Mouse (Mus musculus): Measurements from ENCODE around the gene Gm28372. TPM values are rescaled to one million over a fixed set of nuclear protein-coding genes. Genes with fewer than 3 reads are reported as not detected.

Gm28372 gene
- polyA plus RNA-seq, 1 experiment from 2014 or later = not detected

GRCm38 (mm10) chr2:130424126-130424853 is 19.3 kb downstream of the Gm28372 start, which contains the start of the genes Vps16 and Pced1a:
Gene Vps16 (plus strand): TSS chr2:130424339.
Gene Pced1a (minus strand): TSS chr2:130424701.
- Histone ChIP-seq H3K4me1 (ENCODE audit: control insufficient read depth, insufficient read depth, low read length) (peaks cover 13% of the 10 kb centered on the region), H3K9ac (ENCODE audit: low read length) (peak within 1 kb of the TSS; percentile 92), H3K27ac (ENCODE audit: low read length) (peak within 1 kb of the TSS; percentile 90), H3K4me2 (ENCODE audit: low read depth, low read length) (peak within 1 kb of the TSS; percentile 81), H3K27me3 (ENCODE audit: control insufficient read depth, insufficient read depth, low read length) (no peaks in the 10 kb centered on the region), H3K9me3 (replicated peaks; ENCODE audit: control insufficient read depth, low read length) (no peaks in the 10 kb centered on the region), H3K4me3 (ENCODE audit: low read length) (peak within 1 kb of the TSS; percentile 96), H3K36me3 (ENCODE audit: control insufficient read depth, insufficient read depth) (peaks cover 2% of the 10 kb centered on the region; the same call in 1 of the 2 replicates)
- peak; percentile 94 for ATAC-seq (replicated peaks; ENCODE audit: extremely low read depth, insufficient read depth, low FRiP score)
- WGBS = under 1% methylated on average over 58 of the region's 58 CpGs

DNA sequence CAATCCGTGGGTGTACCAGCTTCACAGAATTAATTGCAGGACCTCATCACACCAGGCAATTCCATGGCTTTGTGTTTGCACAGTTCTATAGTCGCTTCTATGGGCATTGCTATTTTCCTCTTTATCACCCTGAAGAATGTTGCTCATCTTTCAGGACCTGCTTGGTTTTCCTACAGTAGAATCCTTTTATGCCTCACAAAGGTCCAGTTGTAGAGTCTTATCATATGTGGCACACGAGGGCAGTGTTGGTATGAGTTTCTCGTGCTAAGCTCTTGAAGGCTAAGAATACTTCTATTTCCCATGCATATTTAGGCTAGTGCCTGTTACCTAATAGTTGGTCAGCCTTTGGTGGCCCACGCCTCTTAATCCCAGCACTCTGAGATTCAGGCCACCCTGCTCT is 20.1 kb downstream of the Gm28372 start:
- peak overlapping the region; percentile 81 for H3K4me2 ChIP-seq (ENCODE audit: low read depth, low read length)
- H3K4me3 ChIP-seq (ENCODE audit: low read length) = peak overlapping the region; percentile 96
- peak overlapping the region; percentile 90 for H3K27ac ChIP-seq (ENCODE audit: low read length)
- peaks cover 2% of the 10 kb centered on the region; the same call in 1 of the 2 replicates for H3K36me3 ChIP-seq (ENCODE audit: control insufficient read depth, insufficient read depth)
- no peaks in the 10 kb centered on the region for H3K27me3 ChIP-seq (ENCODE audit: control insufficient read depth, insufficient read depth, low read length)
- H3K9ac ChIP-seq (ENCODE audit: low read length) = peak overlapping the region; percentile 92
- 28% methylated on average over 5 of the region's 5 CpGs for WGBS
- H3K4me1 ChIP-seq (ENCODE audit: control insufficient read depth, insufficient read depth, low read length) = peaks cover 15% of the 10 kb centered on the region
- no peaks in the 10 kb centered on the region for H3K9me3 ChIP-seq (replicated peaks; ENCODE audit: control insufficient read depth, low read length)
- ATAC-seq (replicated peaks; ENCODE audit: extremely low read depth, insufficient read depth, low FRiP score) = no peak

DNA sequence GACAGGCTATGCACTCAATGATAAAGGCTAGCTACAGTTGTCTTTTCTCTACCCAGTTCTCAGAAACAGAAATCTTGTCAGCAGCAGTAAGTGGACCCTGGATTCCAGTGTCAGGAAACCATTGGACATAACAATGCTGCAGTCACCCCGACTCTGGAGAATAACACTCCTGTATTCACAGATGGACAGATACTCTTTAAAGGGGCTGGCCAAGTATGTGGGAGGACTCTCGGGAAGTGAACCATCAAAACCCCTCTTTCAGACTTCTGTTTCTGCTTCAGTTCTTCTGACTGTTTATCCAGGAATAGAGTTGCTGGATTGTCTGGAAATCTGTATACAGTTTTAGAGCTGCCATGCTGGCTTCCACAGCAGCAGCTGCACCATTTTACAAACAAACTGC is 24.8 kb downstream of the Gm28372 start:
- WGBS = 44% methylated on average over 2 of the region's 2 CpGs
- Histone ChIP-seq H3K36me3 (ENCODE audit: control insufficient read depth, insufficient read depth) (peaks cover 6% of the 10 kb centered on the region; the same call in 1 of the 2 replicates), H3K4me3 (ENCODE audit: low read length) (no peak overlapping the region), H3K27ac (ENCODE audit: low read length) (no peak overlapping the region), H3K4me1 (ENCODE audit: control insufficient read depth, insufficient read depth, low read length) (peaks cover 16% of the 10 kb centered on the region), H3K4me2 (ENCODE audit: low read depth, low read length) (no peak overlapping the region), H3K9me3 (replicated peaks; ENCODE audit: control insufficient read depth, low read length) (no peaks in the 10 kb centered on the region), H3K27me3 (ENCODE audit: control insufficient read depth, insufficient read depth, low read length) (no peaks in the 10 kb centered on the region), H3K9ac (ENCODE audit: low read length) (no peak overlapping the region)
- no peak for ATAC-seq (replicated peaks; ENCODE audit: extremely low read depth, insufficient read depth, low FRiP score)

- Histone ChIP-seq H3K4me2 (ENCODE audit: low read depth, low read length) (no peak overlapping the region), H3K27ac (ENCODE audit: low read length) (no peak overlapping the region), H3K9ac (ENCODE audit: low read length) (no peak overlapping the region; the same call in 1 of the 2 replicates), H3K9me3 (replicated peaks; ENCODE audit: control insufficient read depth, low read length) (no peaks in the 10 kb centered on the region), H3K27me3 (ENCODE audit: control insufficient read depth, insufficient read depth, low read length) (no peaks in the 10 kb centered on the region), H3K4me1 (ENCODE audit: control insufficient read depth, insufficient read depth, low read length) (peaks cover 10% of the 10 kb centered on the region), H3K4me3 (ENCODE audit: low read length) (no peak overlapping the region), H3K36me3 (ENCODE audit: control insufficient read depth, insufficient read depth) (peaks cover 6% of the 10 kb centered on the region; the same call in 1 of the 2 replicates)
- ATAC-seq (replicated peaks; ENCODE audit: extremely low read depth, insufficient read depth, low FRiP score) = no peak
- 55% methylated on average over 3 of the region's 3 CpGs for WGBS
These were observed 25.4 kb downstream of the Gm28372 start for GRCm38 (mm10) chr2:130430484-130430883.

DNA sequence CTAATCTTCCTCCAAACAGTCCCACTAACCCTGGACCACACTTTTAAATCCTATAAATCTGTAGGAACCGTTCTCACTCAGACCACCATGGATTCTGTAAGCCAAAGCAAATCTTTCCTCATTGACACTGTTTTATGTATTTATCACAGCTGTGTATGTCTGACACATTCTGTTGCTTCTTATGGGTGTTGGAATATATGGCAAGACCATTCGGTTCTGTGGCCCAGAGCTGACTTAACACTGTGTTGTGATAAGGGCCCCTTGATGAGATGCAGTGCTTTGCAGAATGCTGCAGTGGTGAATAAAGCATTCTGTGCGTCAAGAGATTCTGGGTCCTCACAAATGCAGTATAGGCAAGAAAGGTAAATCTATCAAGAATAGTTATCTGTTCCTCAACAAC is 27.1 kb downstream of the Gm28372 start:
- Histone ChIP-seq H3K4me1 (ENCODE audit: control insufficient read depth, insufficient read depth, low read length) (peaks cover 9% of the 10 kb centered on the region; the same call in 1 of the 2 replicates), H3K27ac (ENCODE audit: low read length) (no peak overlapping the region), H3K4me2 (ENCODE audit: low read depth, low read length) (no peak overlapping the region), H3K27me3 (ENCODE audit: control insufficient read depth, insufficient read depth, low read length) (no peaks in the 10 kb centered on the region), H3K9ac (ENCODE audit: low read length) (no peak overlapping the region), H3K36me3 (ENCODE audit: control insufficient read depth, insufficient read depth) (peaks cover 6% of the 10 kb centered on the region; the same call in 1 of the 2 replicates), H3K4me3 (ENCODE audit: low read length) (no peak overlapping the region), H3K9me3 (replicated peaks; ENCODE audit: control insufficient read depth, low read length) (no peaks in the 10 kb centered on the region)
- 74% methylated on average over 3 of the region's 3 CpGs for WGBS
- no peak for ATAC-seq (replicated peaks; ENCODE audit: extremely low read depth, insufficient read depth, low FRiP score)

GRCm38 (mm10) chr2:130433152-130433551 is 28.1 kb downstream of the Gm28372 start:
- 24% methylated on average over 4 of the region's 4 CpGs for WGBS
- Histone ChIP-seq H3K4me3 (ENCODE audit: low read length) (no peak overlapping the region), H3K27ac (ENCODE audit: low read length) (no peak overlapping the region), H3K27me3 (ENCODE audit: control insufficient read depth, insufficient read depth, low read length) (no peaks in the 10 kb centered on the region), H3K36me3 (ENCODE audit: control insufficient read depth, insufficient read depth) (peaks cover 6% of the 10 kb centered on the region; the same call in 1 of the 2 replicates), H3K4me2 (ENCODE audit: low read depth, low read length) (no peak overlapping the region), H3K4me1 (ENCODE audit: control insufficient read depth, insufficient read depth, low read length) (peaks cover 9% of the 10 kb centered on the region; the same call in 1 of the 2 replicates), H3K9ac (ENCODE audit: low read length) (no peak overlapping the region), H3K9me3 (replicated peaks; ENCODE audit: control insufficient read depth, low read length) (no peaks in the 10 kb centered on the region)
- no peak; the same call in 1 of the 2 replicates for ATAC-seq (replicated peaks; ENCODE audit: extremely low read depth, insufficient read depth, low FRiP score)

GRCm38 (mm10) chr2:130436769-130437168 is 31.7 kb downstream of the Gm28372 start:
- Histone ChIP-seq H3K4me1 (ENCODE audit: control insufficient read depth, insufficient read depth, low read length) (no peaks in the 10 kb centered on the region), H3K36me3 (ENCODE audit: control insufficient read depth, insufficient read depth) (peaks cover 32% of the 10 kb centered on the region), H3K9me3 (replicated peaks; ENCODE audit: control insufficient read depth, low read length) (no peaks in the 10 kb centered on the region), H3K27me3 (ENCODE audit: control insufficient read depth, insufficient read depth, low read length) (no peaks in the 10 kb centered on the region), H3K4me3 (ENCODE audit: low read length) (no peak overlapping the region), H3K9ac (ENCODE audit: low read length) (no peak overlapping the region), H3K4me2 (ENCODE audit: low read depth, low read length) (no peak overlapping the region), H3K27ac (ENCODE audit: low read length) (no peak overlapping the region)
- no peak for ATAC-seq (replicated peaks; ENCODE audit: extremely low read depth, insufficient read depth, low FRiP score)
- WGBS = 95% methylated on average over 1 of the region's 1 CpGs

- ATAC-seq (replicated peaks; ENCODE audit: extremely low read depth, insufficient read depth, low FRiP score) = no peak
- Histone ChIP-seq H3K9ac (ENCODE audit: low read length) (no peak overlapping the region), H3K36me3 (ENCODE audit: control insufficient read depth, insufficient read depth) (peaks cover 45% of the 10 kb centered on the region), H3K27me3 (ENCODE audit: control insufficient read depth, insufficient read depth, low read length) (no peaks in the 10 kb centered on the region), H3K9me3 (replicated peaks; ENCODE audit: control insufficient read depth, low read length) (no peaks in the 10 kb centered on the region), H3K4me1 (ENCODE audit: control insufficient read depth, insufficient read depth, low read length) (no peaks in the 10 kb centered on the region), H3K27ac (ENCODE audit: low read length) (no peak overlapping the region), H3K4me2 (ENCODE audit: low read depth, low read length) (no peak overlapping the region), H3K4me3 (ENCODE audit: low read length) (no peak overlapping the region)
- 84% methylated on average over 3 of the region's 3 CpGs for whole genome bisulfite sequencing
These were observed 33.8 kb downstream of the Gm28372 start for GRCm38 (mm10) chr2:130438861-130439260.

DNA sequence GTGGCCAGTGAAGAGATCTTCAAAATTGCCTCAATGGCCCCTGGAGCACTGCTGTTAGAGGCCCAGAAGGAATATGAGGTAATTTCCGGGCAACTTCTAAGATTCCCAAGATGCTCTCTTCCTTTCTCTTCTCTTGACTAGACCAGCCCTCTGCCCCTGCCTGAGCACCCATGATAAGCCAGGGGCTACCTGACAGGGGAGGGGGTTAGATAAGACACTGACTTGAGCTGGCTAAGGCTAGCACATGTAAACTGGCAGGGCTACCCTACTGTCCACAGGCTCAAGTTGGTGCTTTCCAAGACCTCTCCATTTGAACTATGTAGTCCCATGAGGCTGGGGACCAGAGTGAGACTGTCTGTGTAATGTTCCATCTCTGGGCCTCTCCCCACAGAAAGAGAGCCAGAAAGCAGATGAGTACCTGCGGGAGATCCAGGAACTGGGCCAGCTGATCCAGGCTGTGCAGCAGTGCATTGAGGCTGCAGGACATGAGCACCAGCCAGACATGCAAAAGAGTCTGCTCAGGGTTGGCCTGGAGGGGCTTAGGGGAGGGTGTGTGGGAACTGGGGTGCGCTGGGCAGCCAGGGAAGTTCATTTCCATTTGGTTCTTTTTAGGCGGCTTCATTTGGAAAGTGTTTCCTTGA is 34.9 kb downstream of the Gm28372 start:
- no peak overlapping the region for H3K27ac ChIP-seq (ENCODE audit: low read length)
- no peaks in the 10 kb centered on the region for H3K27me3 ChIP-seq (ENCODE audit: control insufficient read depth, insufficient read depth, low read length)
- H3K4me2 ChIP-seq (ENCODE audit: low read depth, low read length) = no peak overlapping the region
- H3K36me3 ChIP-seq (ENCODE audit: control insufficient read depth, insufficient read depth) = peaks cover 48% of the 10 kb centered on the region
- 87% methylated on average over 4 of the region's 4 CpGs for WGBS
- no peak for ATAC-seq (replicated peaks; ENCODE audit: extremely low read depth, insufficient read depth, low FRiP score)
- no peaks in the 10 kb centered on the region for H3K9me3 ChIP-seq (replicated peaks; ENCODE audit: control insufficient read depth, low read length)
- H3K4me3 ChIP-seq (ENCODE audit: low read length) = no peak overlapping the region
- no peak overlapping the region for H3K9ac ChIP-seq (ENCODE audit: low read length)
- H3K4me1 ChIP-seq (ENCODE audit: control insufficient read depth, insufficient read depth, low read length) = no peaks in the 10 kb centered on the region

Measured in heart, embryonic 16.5 days (tissue).